Mouse (Mus musculus) embryonic fibroblast, embryonic 13.5 days (primary cell): ENCODE results near the gene S100a11.

Experiments
- CTCF ChIP-seq: IDR thresholded peaks from 2 replicates; pipeline ENCODE4 v1.5.1; 2011; ENCODE audit warnings: mild to moderate bottlenecking, control low read depth, low read length, moderate library complexity, borderline replicate concordance; ENCODE audit not compliant: insufficient read depth
- POLR2A ChIP-seq: IDR thresholded peaks from 2 replicates; pipeline ENCODE4 v1.6.1; 2011; ENCODE audit warnings: low read depth, mild to moderate bottlenecking, control low read depth, low read length, moderate library complexity

DNA sequence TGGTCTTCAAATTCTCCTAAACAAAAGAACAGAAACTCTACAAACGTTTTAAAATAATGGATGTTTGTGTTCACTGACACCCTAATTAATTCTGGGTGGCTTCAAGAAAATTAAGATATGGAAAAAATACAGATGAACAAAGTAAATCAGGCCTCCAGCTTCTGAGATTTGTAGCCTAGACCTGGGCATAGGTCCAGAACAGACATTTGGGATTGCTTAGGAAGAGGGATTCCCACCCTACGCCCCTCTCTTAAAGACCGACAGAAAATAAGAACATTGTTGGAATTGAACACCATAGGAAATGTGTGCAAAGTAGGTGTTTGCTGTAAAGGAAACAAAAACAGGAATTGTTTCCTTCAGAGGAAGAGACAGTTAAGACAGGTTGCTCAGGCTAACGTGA, 37.2 kb downstream of the S100a11 start:
- TF ChIP-seq CTCF, result no peak
- TF ChIP-seq POLR2A, result no peak
